Mouse (Mus musculus): Measurements from ENCODE around the gene Aatk. TPM values are rescaled to one million over a fixed set of nuclear protein-coding genes. Genes with fewer than 3 reads are reported as not detected.

Aatk gene
- total RNA-seq, 1 experiment = 1.2 TPM

- in situ Hi-C loops (cut with MboI; ENCODE audit: low sequenced_read_pairs in 2 of 2, unreplicated experiment in 2 of 2) = no loop called here
- no peak overlapping the region for H3K27ac ChIP-seq (ENCODE audit: insufficient read depth, low read depth, low read length, poor library complexity, severe bottlenecking)
- no peaks in the 10 kb centered on the region for H3K36me3 ChIP-seq (ENCODE audit: control insufficient read depth, insufficient read depth, low read length, poor library complexity, severe bottlenecking)
- no peak overlapping the region for H3K9ac ChIP-seq (ENCODE audit: insufficient read depth, low read depth, low read length, poor library complexity, severe bottlenecking)
- H3K4me3 ChIP-seq (ENCODE audit: insufficient read depth in 1 of 2, low read depth in 1 of 2, low read length in 2 of 2, poor library complexity in 1 of 2, severe bottlenecking in 1 of 2) = no peak overlapping the region
- no peak for DNase-seq (ENCODE audit: low read depth, low spot score)
- TF ChIP-seq HCFC1 (IDR thresholded peaks at IDR 0.05; ENCODE audit: borderline replicate concordance, insufficient read depth, low read length) = no peak
- no peak for TF ChIP-seq ZC3H11A (IDR thresholded peaks at IDR 0.05; ENCODE audit: borderline replicate concordance, low read depth, low read length)
- TF ChIP-seq ZNF384 (IDR thresholded peaks at IDR 0.05; ENCODE audit: low read depth, low read length) = no peak
- no peak for TF ChIP-seq MAFK (IDR thresholded peaks at IDR 0.05; ENCODE audit: insufficient read depth, low read depth, low read length)
- TF ChIP-seq CHD2 (IDR thresholded peaks at IDR 0.05; ENCODE audit: low read depth, low read length) = no peak
- H3K4me1 ChIP-seq (ENCODE audit: control insufficient read depth in 2 of 2, insufficient read depth in 2 of 2, low read length in 2 of 2, poor library complexity in 1 of 2) = no peaks in the 10 kb centered on the region; a peak in 1 of 4 replicates
- H3K9me3 ChIP-seq (ENCODE audit: control insufficient read depth, insufficient read depth, low read depth, low read length) = no peaks in the 10 kb centered on the region
These were observed 6.5 kb downstream of the Aatk start for GRCm38 (mm10) chr11:120040440-120040839.

- in situ Hi-C loops (cut with MboI; ENCODE audit: low sequenced_read_pairs in 2 of 2, unreplicated experiment in 2 of 2) = no loop called here
- Histone ChIP-seq H3K4me1 (ENCODE audit: control insufficient read depth in 2 of 2, insufficient read depth in 2 of 2, low read length in 2 of 2, poor library complexity in 1 of 2) (no peaks in the 10 kb centered on the region; a peak in 1 of 4 replicates), H3K36me3 (ENCODE audit: control insufficient read depth, insufficient read depth, low read length, poor library complexity, severe bottlenecking) (no peaks in the 10 kb centered on the region), H3K9me3 (ENCODE audit: control insufficient read depth, insufficient read depth, low read depth, low read length) (no peaks in the 10 kb centered on the region), H3K4me3 (ENCODE audit: insufficient read depth in 1 of 2, low read depth in 1 of 2, low read length in 2 of 2, poor library complexity in 1 of 2, severe bottlenecking in 1 of 2) (no peak overlapping the region), H3K9ac (ENCODE audit: insufficient read depth, low read depth, low read length, poor library complexity, severe bottlenecking) (no peak overlapping the region), H3K27ac (ENCODE audit: insufficient read depth, low read depth, low read length, poor library complexity, severe bottlenecking) (no peak overlapping the region)
- no peak for TF ChIP-seq ZC3H11A (IDR thresholded peaks at IDR 0.05; ENCODE audit: borderline replicate concordance, low read depth, low read length)
- TF ChIP-seq CHD2 (IDR thresholded peaks at IDR 0.05; ENCODE audit: low read depth, low read length) = no peak
- no peak for TF ChIP-seq MAFK (IDR thresholded peaks at IDR 0.05; ENCODE audit: insufficient read depth, low read depth, low read length)
- no peak for TF ChIP-seq HCFC1 (IDR thresholded peaks at IDR 0.05; ENCODE audit: borderline replicate concordance, insufficient read depth, low read length)
- TF ChIP-seq ZNF384 (IDR thresholded peaks at IDR 0.05; ENCODE audit: low read depth, low read length) = no peak
- no peak for DNase-seq (ENCODE audit: low read depth, low spot score)
These were observed 7.4 kb downstream of the Aatk start for GRCm38 (mm10) chr11:120039581-120039980.

DNA sequence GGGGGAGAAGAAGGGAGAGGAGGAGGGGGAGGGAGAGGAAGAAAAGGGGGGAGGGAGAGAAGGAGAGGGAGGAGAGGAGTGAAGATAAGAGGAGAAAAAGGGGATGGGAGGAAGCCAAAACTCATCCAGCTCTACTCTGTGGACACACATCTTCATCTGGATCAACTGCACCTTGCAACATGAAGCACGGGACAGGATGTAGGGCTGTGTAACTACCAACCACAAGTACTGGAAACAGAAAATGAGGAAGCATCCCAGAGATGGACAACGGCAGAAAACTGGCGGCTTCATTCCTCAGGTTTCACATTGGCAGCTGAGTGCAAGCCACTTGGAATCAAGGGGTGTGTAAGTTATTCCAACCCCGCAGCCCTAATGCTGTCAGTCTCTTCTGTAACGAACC, 12.2 kb downstream of the Aatk start:
- in situ Hi-C loops (cut with MboI; ENCODE audit: low sequenced_read_pairs in 2 of 2, unreplicated experiment in 2 of 2) = no loop called here
- TF ChIP-seq HCFC1 (IDR thresholded peaks at IDR 0.05; ENCODE audit: borderline replicate concordance, insufficient read depth, low read length) (no peak), CHD2 (IDR thresholded peaks at IDR 0.05; ENCODE audit: low read depth, low read length) (no peak), ZC3H11A (IDR thresholded peaks at IDR 0.05; ENCODE audit: borderline replicate concordance, low read depth, low read length) (no peak), MAFK (IDR thresholded peaks at IDR 0.05; ENCODE audit: insufficient read depth, low read depth, low read length) (no peak), ZNF384 (IDR thresholded peaks at IDR 0.05; ENCODE audit: low read depth, low read length) (no peak)
- H3K4me1 ChIP-seq (ENCODE audit: control insufficient read depth in 2 of 2, insufficient read depth in 2 of 2, low read length in 2 of 2, poor library complexity in 1 of 2) = peaks cover 2 to 3% of the 10 kb centered on the region in 2 experiments; a peak in 2 of 4 replicates
- H3K9me3 ChIP-seq (ENCODE audit: control insufficient read depth, insufficient read depth, low read depth, low read length) = no peaks in the 10 kb centered on the region
- no peaks in the 10 kb centered on the region for H3K36me3 ChIP-seq (ENCODE audit: control insufficient read depth, insufficient read depth, low read length, poor library complexity, severe bottlenecking)
- no peak for DNase-seq (ENCODE audit: low read depth, low spot score)
- no peak overlapping the region for H3K9ac ChIP-seq (ENCODE audit: insufficient read depth, low read depth, low read length, poor library complexity, severe bottlenecking)
- H3K4me3 ChIP-seq (ENCODE audit: insufficient read depth in 1 of 2, low read depth in 1 of 2, low read length in 2 of 2, poor library complexity in 1 of 2, severe bottlenecking in 1 of 2) = no peak overlapping the region
- no peak overlapping the region for H3K27ac ChIP-seq (ENCODE audit: insufficient read depth, low read depth, low read length, poor library complexity, severe bottlenecking)

DNA sequence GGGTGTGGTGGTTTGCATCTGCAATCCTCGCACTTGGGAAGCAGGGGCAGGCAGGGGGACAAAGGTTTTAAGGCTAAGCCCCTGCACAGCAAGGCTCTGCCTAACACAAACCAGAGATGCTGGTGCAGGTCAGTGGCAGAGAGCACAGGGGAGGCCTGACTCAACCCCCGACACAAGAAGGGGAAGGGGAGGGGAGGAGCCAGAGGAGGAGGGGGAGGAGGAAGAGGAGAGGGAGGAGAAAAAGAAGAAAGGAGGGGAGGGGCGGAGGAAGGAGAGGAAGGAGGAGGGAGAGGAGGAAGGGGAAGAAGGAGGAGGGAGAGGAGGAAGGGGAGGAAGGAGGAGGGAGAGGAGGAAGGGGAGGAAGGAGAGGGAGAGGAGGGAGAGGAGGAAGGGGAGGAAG, 12.7 kb downstream of the Aatk start:
- H3K9ac ChIP-seq (ENCODE audit: insufficient read depth, low read depth, low read length, poor library complexity, severe bottlenecking) = no peak overlapping the region
- no peaks in the 10 kb centered on the region for H3K36me3 ChIP-seq (ENCODE audit: control insufficient read depth, insufficient read depth, low read length, poor library complexity, severe bottlenecking)
- no peak overlapping the region for H3K27ac ChIP-seq (ENCODE audit: insufficient read depth, low read depth, low read length, poor library complexity, severe bottlenecking)
- DNase-seq (ENCODE audit: low read depth, low spot score) = no peak
- in situ Hi-C loops (cut with MboI; ENCODE audit: low sequenced_read_pairs in 2 of 2, unreplicated experiment in 2 of 2) = no loop called here
- H3K4me1 ChIP-seq (ENCODE audit: control insufficient read depth in 2 of 2, insufficient read depth in 2 of 2, low read length in 2 of 2, poor library complexity in 1 of 2) = peaks cover 2 to 7% of the 10 kb centered on the region in 2 experiments; a peak in 2 of 4 replicates
- no peak overlapping the region for H3K4me3 ChIP-seq (ENCODE audit: insufficient read depth in 1 of 2, low read depth in 1 of 2, low read length in 2 of 2, poor library complexity in 1 of 2, severe bottlenecking in 1 of 2)
- no peaks in the 10 kb centered on the region for H3K9me3 ChIP-seq (ENCODE audit: control insufficient read depth, insufficient read depth, low read depth, low read length)
- TF ChIP-seq CHD2 (IDR thresholded peaks at IDR 0.05; ENCODE audit: low read depth, low read length) = no peak
- no peak for TF ChIP-seq ZNF384 (IDR thresholded peaks at IDR 0.05; ENCODE audit: low read depth, low read length)
- no peak for TF ChIP-seq HCFC1 (IDR thresholded peaks at IDR 0.05; ENCODE audit: borderline replicate concordance, insufficient read depth, low read length)
- no peak for TF ChIP-seq ZC3H11A (IDR thresholded peaks at IDR 0.05; ENCODE audit: borderline replicate concordance, low read depth, low read length)
- TF ChIP-seq MAFK (IDR thresholded peaks at IDR 0.05; ENCODE audit: insufficient read depth, low read depth, low read length) = no peak

- no peak overlapping the region for H3K9ac ChIP-seq (ENCODE audit: insufficient read depth, low read depth, low read length, poor library complexity, severe bottlenecking)
- no peak overlapping the region for H3K27ac ChIP-seq (ENCODE audit: insufficient read depth, low read depth, low read length, poor library complexity, severe bottlenecking)
- H3K9me3 ChIP-seq (ENCODE audit: control insufficient read depth, insufficient read depth, low read depth, low read length) = no peaks in the 10 kb centered on the region
- H3K4me1 ChIP-seq (ENCODE audit: control insufficient read depth in 2 of 2, insufficient read depth in 2 of 2, low read length in 2 of 2, poor library complexity in 1 of 2) = peaks cover 2 to 10% of the 10 kb centered on the region in 2 experiments; a peak in 2 of 4 replicates
- no peak overlapping the region for H3K4me3 ChIP-seq (ENCODE audit: insufficient read depth in 1 of 2, low read depth in 1 of 2, low read length in 2 of 2, poor library complexity in 1 of 2, severe bottlenecking in 1 of 2)
- no peaks in the 10 kb centered on the region for H3K36me3 ChIP-seq (ENCODE audit: control insufficient read depth, insufficient read depth, low read length, poor library complexity, severe bottlenecking)
- in situ Hi-C loops (cut with MboI; ENCODE audit: low sequenced_read_pairs in 2 of 2, unreplicated experiment in 2 of 2) = no loop called here
- TF ChIP-seq HCFC1 (IDR thresholded peaks at IDR 0.05; ENCODE audit: borderline replicate concordance, insufficient read depth, low read length) (no peak), MAFK (IDR thresholded peaks at IDR 0.05; ENCODE audit: insufficient read depth, low read depth, low read length) (no peak), ZC3H11A (IDR thresholded peaks at IDR 0.05; ENCODE audit: borderline replicate concordance, low read depth, low read length) (no peak)
- DNase-seq (ENCODE audit: low read depth, low spot score) = no peak
These were observed 13.5 kb downstream of the Aatk start for GRCm38 (mm10) chr11:120033473-120033872.

All from ES-E14 (cell line).